Mouse (Mus musculus) limb, embryonic 15.5 days (tissue): ENCODE results near the gene Fam221b. TPM values are rescaled to one million over a fixed set of nuclear protein-coding genes. Genes with fewer than 3 reads are reported as not detected.

Experiments used
- microRNA-seq: library from miRNA; unstranded; fragments of <30 nt; microRNA quantifications from one replicate; pipeline ENCODE4, GENCODE M21; 2016
- polyA plus RNA-seq: library from polyadenylated mRNA; unstranded; fragments of >200 nt; fragmentation: Nextera tagmentation; extraction: Ambion mirVana; gene quantifications from 2 replicates; pipeline ENCODE4 v1.2.1, GENCODE M21; 2015

Fam221b gene
- polyA plus RNA-seq, 1 experiment from 2014 or later = 2.9 TPM

Small RNA genes lying within 50 kb of the gene (microRNA-seq; reads per million reads assigned to microRNA genes)
- 0.61 reads per million for gene Gm25262

Other genes with a start within 250 kb of the Fam221b start
- 0.15 and 0.17 TPM in 2 replicates for gene Fam166b, start 240.0 kb downstream of the Fam221b start, polyA plus RNA-seq
- 4.8 and 7.7 TPM in 2 replicates for gene Tesk1, start 227.2 kb downstream of the Fam221b start, polyA plus RNA-seq
- gene Cd72, start 214.5 kb downstream of the Fam221b start, polyA plus RNA-seq = 4.1 and 4.2 TPM in 2 replicates
- not detected in 2 replicates for gene Sit1, start 185.4 kb downstream of the Fam221b start, polyA plus RNA-seq
- gene Ccdc107, start 176.2 kb downstream of the Fam221b start, polyA plus RNA-seq = 78.9 and 81.9 TPM in 2 replicates
- 35.2 and 37.5 TPM in 2 replicates for gene Arhgef39, start 169.4 kb downstream of the Fam221b start, polyA plus RNA-seq
- gene Car9, start 162.2 kb downstream of the Fam221b start, polyA plus RNA-seq = 4.1 and 6.8 TPM in 2 replicates
- 394 and 952 TPM in 2 replicates for gene Tpm2, start 145.4 kb downstream of the Fam221b start, polyA plus RNA-seq
- 87.9 and 96.8 TPM in 2 replicates for gene Creb3, start 106.8 kb downstream of the Fam221b start, polyA plus RNA-seq
- 65.5 and 70.5 TPM in 2 replicates for gene Tln1, start 106.5 kb downstream of the Fam221b start, polyA plus RNA-seq
- 27.6 and 31.7 TPM in 2 replicates for gene Rgp1, start 90.4 kb downstream of the Fam221b start, polyA plus RNA-seq
- 19.2 and 21.9 TPM in 2 replicates for gene Gba2, start 90.3 kb downstream of the Fam221b start, polyA plus RNA-seq
- gene Msmp, start 84.7 kb downstream of the Fam221b start, polyA plus RNA-seq = 2.0 and 7.0 TPM in 2 replicates
- gene Npr2, start 37.2 kb downstream of the Fam221b start, polyA plus RNA-seq = 16.8 and 22.2 TPM in 2 replicates
- 0.36 and 0.47 TPM in 2 replicates for gene Spag8, start 15.6 kb downstream of the Fam221b start, polyA plus RNA-seq
- 75.3 and 81.9 TPM in 2 replicates for gene Hint2, start 12.7 kb downstream of the Fam221b start, polyA plus RNA-seq
- 4.2 and 5.3 TPM in 2 replicates for gene Tmem8b, start 174 bp downstream of the Fam221b start, polyA plus RNA-seq
- not detected in 2 replicates for gene Olfr70, start 31.7 kb upstream of the Fam221b start, polyA plus RNA-seq
- gene Olfr71, start 41.1 kb upstream of the Fam221b start, polyA plus RNA-seq = not detected in 2 replicates
- gene Hrct1, start 58.0 kb upstream of the Fam221b start, polyA plus RNA-seq = 1.6 and 1.7 TPM in 2 replicates
- gene Spaar, start 60.9 kb upstream of the Fam221b start, polyA plus RNA-seq = 0.52 and 0.53 TPM in 2 replicates
- not detected in 2 replicates for gene Olfr159, start 101.9 kb upstream of the Fam221b start, polyA plus RNA-seq
- gene Olfr156, start 154.8 kb upstream of the Fam221b start, polyA plus RNA-seq = not detected in 2 replicates
- gene Olfr157, start 171.1 kb upstream of the Fam221b start, polyA plus RNA-seq = not detected in 2 replicates
- not detected in 2 replicates for gene Olfr155, start 182.4 kb upstream of the Fam221b start, polyA plus RNA-seq
- 34.6 and 37.9 TPM in 2 replicates for gene Reck, start 206.4 kb upstream of the Fam221b start, polyA plus RNA-seq